Mouse (Mus musculus) skeletal muscle tissue, adult 2 months (tissue): ENCODE measurements around the gene Gm11733.

Experiments used
- DNase-seq: peaks from one replicate; pipeline ENCODE4 v3.0.0-alpha.2; 2012; ENCODE audit warnings: low read depth, low spot score

The Gm11733 gene

GRCm38 (mm10) chr11:117478271-117479006, 5.7 kb upstream of the Gm11733 start:
- DNase-seq: peak; percentile 58

GRCm38 (mm10) chr11:117479007-117479719, 5.0 kb upstream of the Gm11733 start:
- DNase-seq: peak; percentile 79

- no peak for DNase-seq
Observed at GRCm38 (mm10) chr11:117479746-117480145, 4.4 kb upstream of the Gm11733 start.

- DNase-seq: no peak
Observed at GRCm38 (mm10) chr11:117482300-117482676, 1.9 kb upstream of the Gm11733 start.

GRCm38 (mm10) chr11:117482677-117483511, 1.3 kb upstream of the Gm11733 start:
- DNase-seq: peak; percentile 54

- DNase-seq: no peak
Observed at GRCm38 (mm10) chr11:117491408-117492208, 7.4 kb downstream of the Gm11733 start.

- no peak for DNase-seq
Observed at GRCm38 (mm10) chr11:117492209-117492505, 8.0 kb downstream of the Gm11733 start.

GRCm38 (mm10) chr11:117496812-117497211, 12.6 kb downstream of the Gm11733 start:
- DNase-seq: no peak

GRCm38 (mm10) chr11:117497256-117498136, 13.3 kb downstream of the Gm11733 start:
- DNase-seq: peak; percentile 63

- DNase-seq: no peak
Observed at GRCm38 (mm10) chr11:117498137-117498511, 14.0 kb downstream of the Gm11733 start.

GRCm38 (mm10) chr11:117508972-117509371, 24.8 kb downstream of the Gm11733 start:
- DNase-seq: no peak

- DNase-seq: no peak
Observed at GRCm38 (mm10) chr11:117515718-117516421, 31.7 kb downstream of the Gm11733 start.

- no peak for DNase-seq
Observed at GRCm38 (mm10) chr11:117516422-117516796, 32.2 kb downstream of the Gm11733 start.

- no peak for DNase-seq
Observed at GRCm38 (mm10) chr11:117521906-117522780, 38.0 kb downstream of the Gm11733 start.

GRCm38 (mm10) chr11:117522879-117523519, 38.8 kb downstream of the Gm11733 start:
- peak; percentile 74 for DNase-seq

- no peak for DNase-seq
Observed at GRCm38 (mm10) chr11:117525606-117526349, 41.6 kb downstream of the Gm11733 start.

- DNase-seq: no peak
Observed at GRCm38 (mm10) chr11:117532374-117532773, 48.2 kb downstream of the Gm11733 start.

GRCm38 (mm10) chr11:117534912-117535311, 50.7 kb downstream of the Gm11733 start:
- DNase-seq: peak; percentile 78
